Mouse (Mus musculus) heart, postnatal 36 days (tissue): ENCODE results near the gene Cgnl1. TPM values are rescaled to one million over a fixed set of nuclear protein-coding genes. Genes with fewer than 3 reads are reported as not detected.

ENCODE experiments used
- DNase-seq, 2 experiments: peaks; one replicate each; pipeline ENCODE4 v3.0.0; 2021 to 2022
- intact Hi-C: fragments of 180-260 bp; cut with DNase I; formaldehyde crosslinking; loops from one replicate; pipeline ENCODE4 v1.15.1; 2025
- total RNA-seq, 2 experiments: library from RNA; stranded (reverse); gene quantifications; 2 replicates each; pipeline ENCODE4 v1.2.3; 2021

Cgnl1 gene
- total RNA-seq, result 10 to 100 TPM; 31.9 to 38.4 TPM

- intact Hi-C loops, result loop anchor here (1.0 to 5.0 kb wide), 3 partner anchors 24 to 224 kb away; no protein-coding TSS in a partner anchor
These were observed at the start of gene Cgnl1 for GRCm38 (mm10) chr9:71770991-71771767. TSS of gene Cgnl1 (minus strand) at chr9:71771602.

GRCm38 (mm10) chr9:71818453-71818852 is 47.1 kb upstream of the Cgnl1 start:
- intact Hi-C loops, result no loop called here
- no peak for DNase-seq

More at GRCm38 (mm10) chr9:71770991-71771767, at the start of gene Cgnl1:
- peak; percentile 77 to 86 for DNase-seq

- DNase-seq, result no peak
- intact Hi-C loops, result no loop called here
These were observed 44.7 kb upstream of the Cgnl1 start for GRCm38 (mm10) chr9:71816121-71816520.

DNA sequence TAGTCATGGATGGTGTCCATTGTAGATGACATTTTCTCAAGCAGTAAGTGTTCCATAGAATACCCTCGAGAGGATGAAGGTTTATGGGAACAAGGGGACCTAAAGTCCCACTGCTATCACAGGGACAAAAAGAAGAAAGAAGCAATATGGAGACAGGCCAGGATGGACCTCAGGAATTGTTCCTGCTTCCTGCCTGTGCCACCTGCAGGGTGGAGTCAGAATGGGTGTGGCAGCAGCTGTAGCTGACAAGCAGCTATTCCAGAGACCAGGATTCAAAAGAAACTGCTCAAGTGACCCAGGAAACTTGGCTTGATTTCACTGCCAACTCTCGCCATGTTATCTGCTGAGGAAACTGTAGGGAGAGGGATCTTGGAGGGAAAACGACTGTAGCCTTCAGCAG is 42.2 kb upstream of the Cgnl1 start:
- no peak for DNase-seq
- intact Hi-C loops, result no loop called here

DNA sequence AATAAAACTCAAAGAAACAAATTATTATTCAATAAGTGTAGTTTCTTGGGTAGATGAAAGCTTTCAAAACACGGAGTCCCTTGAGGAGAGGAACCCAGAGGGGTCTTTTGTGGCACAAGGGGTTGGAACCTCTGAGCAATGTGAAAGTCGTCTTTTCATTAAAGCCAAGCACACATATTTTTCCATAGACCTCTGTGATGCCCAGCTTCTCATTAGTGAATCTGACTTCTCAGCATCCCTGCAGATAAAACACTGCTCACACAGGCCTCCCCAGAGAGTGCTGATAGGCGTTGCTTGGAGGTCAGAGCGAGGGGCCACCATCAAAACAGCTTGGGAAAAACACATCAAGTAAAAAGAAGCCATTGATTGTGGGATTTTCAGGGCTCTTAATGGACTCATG is 41.5 kb upstream of the Cgnl1 start:
- intact Hi-C loops, result no loop called here
- DNase-seq, result no peak

- intact Hi-C loops, result no loop called here
- DNase-seq, result no peak
These were observed 41.0 kb upstream of the Cgnl1 start for GRCm38 (mm10) chr9:71812402-71812801.

- DNase-seq, result no peak
- intact Hi-C loops, result no loop called here
These were observed 40.0 kb upstream of the Cgnl1 start for GRCm38 (mm10) chr9:71811404-71811803.

DNA sequence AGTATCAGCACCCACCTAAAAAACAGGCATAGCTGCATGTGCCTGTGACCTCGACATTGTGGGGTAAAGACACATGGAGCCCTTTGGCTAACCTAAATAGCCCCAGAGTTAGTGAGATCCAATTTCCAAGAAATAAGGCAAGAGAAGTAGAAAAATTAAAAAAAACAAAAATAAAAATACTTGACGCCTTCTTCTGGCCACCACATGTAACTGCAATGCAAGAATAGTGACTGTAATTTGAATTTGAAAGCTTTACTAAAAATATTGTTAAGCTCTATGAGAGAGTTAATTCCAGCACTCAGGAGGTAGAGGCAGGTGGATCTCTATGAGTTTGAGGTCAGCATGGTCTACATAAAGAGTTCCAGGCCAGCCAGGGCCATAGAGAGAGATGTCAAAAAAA is 39.3 kb upstream of the Cgnl1 start:
- DNase-seq, result no peak
- intact Hi-C loops, result no loop called here

DNA sequence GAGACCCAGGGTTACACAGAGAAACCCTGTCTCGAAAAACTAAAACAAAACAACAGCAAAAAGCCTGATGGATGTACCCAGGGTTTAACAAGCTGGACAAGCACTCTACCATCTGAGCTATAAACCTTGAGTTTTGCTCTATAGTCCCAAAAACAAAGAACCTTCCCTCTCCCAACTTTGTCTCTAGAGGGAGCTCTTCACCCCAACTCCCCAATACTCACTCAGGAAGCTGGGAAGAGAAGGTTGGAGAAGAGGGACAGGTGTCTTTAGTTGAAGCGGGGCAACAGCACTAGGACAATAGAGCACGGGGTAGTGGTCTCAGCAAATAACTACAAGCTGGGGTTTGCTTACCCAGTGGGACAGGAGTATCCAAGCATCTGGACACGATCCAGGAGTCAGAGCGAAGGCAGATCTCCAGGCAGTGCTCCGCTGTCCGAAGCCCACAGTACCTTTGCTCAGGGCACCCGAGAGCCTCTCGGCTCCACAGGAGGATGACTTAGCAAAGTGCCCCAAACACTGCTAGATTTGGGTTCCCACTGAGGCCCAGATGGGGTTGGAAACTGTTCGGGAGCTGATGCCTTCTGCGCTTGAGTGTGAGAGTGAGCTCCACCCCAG is 37.3 kb upstream of the Cgnl1 start:
- no peak for DNase-seq
- intact Hi-C loops, result loop anchor here (5.0 kb wide), 1 partner anchor 91 kb away; no protein-coding TSS in a partner anchor

DNA sequence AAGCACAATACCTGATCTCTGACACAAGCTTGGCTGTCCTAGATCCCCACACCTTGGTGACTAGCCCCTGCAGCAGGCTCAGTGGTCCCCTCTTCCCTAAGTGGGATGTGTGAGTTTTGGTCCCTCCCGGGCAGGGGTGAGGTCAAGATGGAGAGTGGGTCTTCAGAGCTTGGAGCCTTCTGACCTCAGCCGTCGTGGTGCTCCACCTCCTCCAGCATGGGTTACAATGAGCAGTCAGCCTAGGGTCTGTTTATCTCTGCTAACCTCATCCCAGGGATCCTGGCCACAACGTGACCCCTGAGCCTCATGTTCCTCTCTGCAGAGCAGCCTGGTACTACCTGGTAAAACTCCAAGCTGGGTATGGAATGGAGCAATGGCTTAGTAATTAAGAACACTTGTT is 36.4 kb upstream of the Cgnl1 start:
- intact Hi-C loops, result loop anchor here (5.0 kb wide), 1 partner anchor 90 kb away; no protein-coding TSS in a partner anchor

GRCm38 (mm10) chr9:71806422-71806805 is 35.0 kb upstream of the Cgnl1 start:
- intact Hi-C loops, result loop anchor here (1.0 to 5.0 kb wide), 2 partner anchors 89 to 160 kb away; no protein-coding TSS in a partner anchor
- DNase-seq, result peak; percentile 79 to 84

More for the DNA sequence above, 36.4 kb upstream of the Cgnl1 start:
- DNase-seq, result no peak

GRCm38 (mm10) chr9:71805646-71806421 is 34.4 kb upstream of the Cgnl1 start:
- intact Hi-C loops, result loop anchor here (1.0 to 5.0 kb wide), 3 partner anchors 33 to 160 kb away; no protein-coding TSS in a partner anchor
- no peak for DNase-seq

DNA sequence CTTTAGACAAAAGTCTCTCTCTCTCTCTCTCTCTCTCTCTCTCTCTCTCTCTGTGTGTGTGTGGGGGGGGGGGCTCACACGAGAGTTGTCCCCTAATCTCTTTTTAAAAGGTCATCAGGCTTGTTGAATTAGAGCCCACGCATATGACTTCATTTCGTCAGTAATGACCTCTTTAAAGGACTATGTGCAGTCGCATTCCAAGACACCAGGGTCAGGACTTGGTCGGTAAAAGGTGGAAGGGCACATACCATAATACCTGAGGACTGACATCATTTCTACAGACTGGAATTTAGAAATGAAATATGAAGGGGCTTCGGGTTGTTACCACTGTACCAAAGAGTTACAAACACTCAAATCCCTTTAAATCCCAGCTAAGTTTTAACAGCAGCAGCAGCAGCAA is 32.7 kb upstream of the Cgnl1 start:
- DNase-seq, result no peak
- intact Hi-C loops, result loop anchor here (2.0 kb wide), 1 partner anchor 31 kb away; no protein-coding TSS in a partner anchor

- intact Hi-C loops, result no loop called here
These were observed 31.9 kb upstream of the Cgnl1 start for GRCm38 (mm10) chr9:71803281-71803680.

DNA sequence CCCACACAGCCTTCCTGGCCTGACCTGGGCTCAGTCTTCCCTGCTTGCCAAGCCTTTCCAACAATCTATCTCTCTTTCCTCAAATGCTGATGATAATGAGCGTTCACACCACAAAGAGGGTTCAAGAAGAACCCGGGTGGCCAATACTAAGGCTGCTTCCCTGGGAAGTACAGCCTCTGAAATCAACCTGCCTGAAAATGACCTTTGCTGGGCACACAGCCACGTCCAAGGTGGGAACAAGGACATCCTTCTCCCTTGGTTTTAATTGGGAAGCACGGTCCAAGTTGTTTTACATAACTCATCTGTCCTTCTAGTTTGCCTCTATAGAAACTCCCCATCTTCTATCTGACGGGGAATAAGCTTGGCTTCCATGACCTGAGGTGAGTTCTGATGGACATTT is 28.2 kb upstream of the Cgnl1 start:
- intact Hi-C loops, result no loop called here
- DNase-seq, result no peak

More at GRCm38 (mm10) chr9:71803281-71803680, 31.9 kb upstream of the Cgnl1 start:
- no peak for DNase-seq

DNA sequence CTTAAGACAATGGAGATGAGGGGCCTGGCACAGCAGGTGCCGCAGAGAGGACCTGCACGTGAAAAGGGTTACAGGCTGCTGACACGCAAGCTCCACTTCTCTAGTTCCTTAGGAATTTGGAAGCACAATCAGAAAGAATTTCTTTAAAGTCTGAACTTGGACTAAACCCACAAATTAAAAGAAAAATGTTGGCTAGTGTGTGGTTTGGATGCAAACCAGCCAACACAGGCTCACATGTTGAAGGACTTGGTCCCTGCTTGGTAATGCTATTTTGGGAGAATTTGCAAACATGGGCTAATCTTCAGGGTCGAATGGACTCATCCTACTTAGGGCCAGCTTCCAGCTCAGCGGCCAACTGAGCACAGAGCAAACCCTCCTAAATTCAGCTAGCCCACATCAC is 26.8 kb upstream of the Cgnl1 start:
- DNase-seq, result no peak
- intact Hi-C loops, result no loop called here

GRCm38 (mm10) chr9:71777404-71777803 is 6.0 kb upstream of the Cgnl1 start:
- no peak for DNase-seq
- intact Hi-C loops, result no loop called here

DNA sequence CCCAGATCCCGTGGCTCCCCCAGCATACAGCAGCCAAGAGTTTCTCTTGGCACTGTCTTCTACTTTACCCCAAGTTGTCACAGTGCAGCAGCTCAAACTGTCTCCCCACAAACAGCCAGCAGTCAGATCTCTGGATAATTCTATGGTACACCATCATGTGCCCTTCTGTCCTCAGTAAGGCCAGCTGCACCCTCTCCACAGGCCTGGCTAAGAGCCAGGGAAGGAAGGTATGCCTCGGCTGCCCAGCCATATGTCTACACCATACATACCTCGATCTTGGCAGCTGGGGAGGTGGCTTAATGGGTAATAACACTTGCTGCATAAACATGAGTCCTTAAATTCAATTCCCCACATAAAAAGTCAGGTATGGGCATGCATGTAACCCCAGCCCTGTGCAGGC is 4.9 kb upstream of the Cgnl1 start:
- no peak for DNase-seq
- intact Hi-C loops, result no loop called here

- no peak for DNase-seq
These were observed 2.2 kb upstream of the Cgnl1 start for GRCm38 (mm10) chr9:71773563-71773962.

GRCm38 (mm10) chr9:71772338-71772737 is 936 bp upstream of the Cgnl1 start:
- intact Hi-C loops, result loop anchor here (2.0 to 5.0 kb wide), 2 partner anchors 32 to 225 kb away; no protein-coding TSS in a partner anchor
- peak; percentile 56 to 75 for DNase-seq

More at GRCm38 (mm10) chr9:71773563-71773962, 2.2 kb upstream of the Cgnl1 start:
- intact Hi-C loops, result loop anchor here (2.0 to 5.0 kb wide), 2 partner anchors 31 to 226 kb away; no protein-coding TSS in a partner anchor

- no peak for DNase-seq
- intact Hi-C loops, result loop anchor here (2.0 to 5.0 kb wide), 2 partner anchors 24 to 223 kb away; no protein-coding TSS in a partner anchor
These were observed 918 bp downstream of the Cgnl1 start for GRCm38 (mm10) chr9:71770484-71770883.
